Mouse (Mus musculus) liver, postnatal 0 days (tissue): ENCODE results near the gene Atp8b5. TPM values are rescaled to one million over a fixed set of nuclear protein-coding genes. Genes with fewer than 3 reads are reported as not detected.

Experiments used
- ATAC-seq: fragments of 200-750 bp; cut with Nextera tagmentation; 2 replicates; pipeline ENCODE4 v1.8.0; 2017; ENCODE audit warnings: mild to moderate bottlenecking, moderate library complexity
- DNase-seq: peaks from one replicate; pipeline ENCODE4 v3.0.0-alpha.2; 2016
- H3K27ac ChIP-seq: fragments of 300-500 bp; sonication (generic); 2 replicates; pipeline ENCODE4 v1.5.1; 2014; ENCODE audit warnings: antibody characterized with exemption, moderate library complexity, mild to moderate bottlenecking, low read depth
- H3K27me3 ChIP-seq: fragments of 300-500 bp; sonication (generic); 2 replicates; pipeline ENCODE4 v1.6.1; 2014; ENCODE audit warnings: low read length, control low read depth, mixed read lengths; ENCODE audit not compliant: insufficient read depth
- H3K36me3 ChIP-seq: fragments of 300-500 bp; sonication (generic); replicated peaks from 2 replicates; pipeline ENCODE4 v1.6.1; 2014; ENCODE audit warnings: mild to moderate bottlenecking, control low read depth, low read length, moderate library complexity, mixed read lengths; ENCODE audit not compliant: insufficient read depth
- H3K4me1 ChIP-seq: fragments of 300-500 bp; sonication (generic); 2 replicates; pipeline ENCODE4 v1.6.1; 2014; ENCODE audit warnings: antibody characterized with exemption, mild to moderate bottlenecking, control low read depth; ENCODE audit not compliant: insufficient read depth
- H3K4me2 ChIP-seq: fragments of 300-500 bp; sonication (generic); 2 replicates; pipeline ENCODE4 v1.6.1; 2014; ENCODE audit warnings: low read depth, mild to moderate bottlenecking, low read length, moderate library complexity, mixed read lengths
- H3K4me3 ChIP-seq: fragments of 300-500 bp; sonication (generic); 2 replicates; pipeline ENCODE4 v1.5.1; 2014; ENCODE audit warnings: low read depth, low read length
- H3K9ac ChIP-seq: fragments of 300-500 bp; sonication (generic); replicated peaks from 2 replicates; pipeline ENCODE4 v1.6.1; 2014; ENCODE audit warnings: mild to moderate bottlenecking, moderate library complexity
- H3K9me3 ChIP-seq: fragments of 300-500 bp; sonication (generic); 2 replicates; pipeline ENCODE4 v1.6.1; 2016; ENCODE audit warnings: mild to moderate bottlenecking, control low read depth, low read length, mixed read lengths
- CTCF ChIP-seq: sonication (generic); IDR thresholded peaks from 2 replicates; pipeline ENCODE4 v1.5.1; 2016; ENCODE audit warnings: antibody characterized with exemption, low read depth
- EP300 ChIP-seq: IDR thresholded peaks from 2 replicates; pipeline ENCODE4 v1.6.1; 2016; ENCODE audit warnings: antibody characterized with exemption, low read depth, mild to moderate bottlenecking
- WGBS: fragments of 180-500 bp; shearing (Covaris S2); extraction: QIAGEN DNeasy Blood & Tissue Kit; methylation state at CpG from one replicate; pipeline ENCODE4 v1.1.7; 2014; ENCODE audit not compliant: insufficient replicate concordance; 5-methylcytosine and 5-hydroxymethylcytosine counted together
- polyA plus RNA-seq: library from polyadenylated mRNA; unstranded; fragments of >200 nt; fragmentation: Nextera tagmentation; extraction: Ambion mirVana; gene quantifications from 2 replicates; pipeline ENCODE4 v1.2.1, GENCODE M21; 2015

Atp8b5 gene
- polyA plus RNA-seq, 1 experiment from 2014 or later = 0.13 TPM

- DNase-seq = no peak
- TF ChIP-seq EP300 = no peak
- no peak for TF ChIP-seq CTCF
- Histone ChIP-seq H3K9ac (no peak overlapping the region), H3K4me3 (no peak overlapping the region), H3K9me3 (no peaks in the 10 kb centered on the region), H3K27me3 (no peaks in the 10 kb centered on the region), H3K27ac (no peak overlapping the region), H3K4me2 (no peak overlapping the region), H3K36me3 (no peaks in the 10 kb centered on the region), H3K4me1 (no peaks in the 10 kb centered on the region)
- ATAC-seq = no peak
- WGBS = 67% methylated on average over 4 of the region's 4 CpGs
These were observed 8.4 kb upstream of the Atp8b5 start for GRCm38 (mm10) chr4:43258556-43258955.

- ATAC-seq (no peak), DNase-seq (no peak)
- no peaks in the 10 kb centered on the region for H3K36me3 ChIP-seq
- H3K27ac ChIP-seq = no peak overlapping the region
- WGBS = 62% methylated on average over 3 of the region's 3 CpGs
- no peaks in the 10 kb centered on the region for H3K9me3 ChIP-seq
- H3K4me3 ChIP-seq = no peak overlapping the region
- H3K4me1 ChIP-seq = no peaks in the 10 kb centered on the region
- no peak overlapping the region for H3K4me2 ChIP-seq
- TF ChIP-seq EP300 (no peak), CTCF (no peak)
- H3K9ac ChIP-seq = no peak overlapping the region
- no peaks in the 10 kb centered on the region for H3K27me3 ChIP-seq
These were observed 7.5 kb upstream of the Atp8b5 start for GRCm38 (mm10) chr4:43259435-43259834.

- no peak for DNase-seq
- no peak for TF ChIP-seq EP300
- no peak overlapping the region for H3K4me2 ChIP-seq
- no peaks in the 10 kb centered on the region for H3K36me3 ChIP-seq
- H3K4me3 ChIP-seq = no peak overlapping the region
- 63% methylated on average over 5 of the region's 5 CpGs for WGBS
- H3K9me3 ChIP-seq = no peaks in the 10 kb centered on the region
- no peak for ATAC-seq
- H3K9ac ChIP-seq = no peak overlapping the region
- no peak overlapping the region for H3K27ac ChIP-seq
- no peaks in the 10 kb centered on the region for H3K27me3 ChIP-seq
- no peaks in the 10 kb centered on the region for H3K4me1 ChIP-seq
These were observed 6.9 kb upstream of the Atp8b5 start for GRCm38 (mm10) chr4:43260096-43260495.

GRCm38 (mm10) chr4:43262821-43263220 is 4.1 kb upstream of the Atp8b5 start:
- WGBS = 63% methylated on average over 6 of the region's 6 CpGs
- TF ChIP-seq CTCF (no peak), EP300 (no peak)
- H3K9me3 ChIP-seq = no peaks in the 10 kb centered on the region

GRCm38 (mm10) chr4:43266146-43266545 is 813 bp upstream of the Atp8b5 start:
- no peak overlapping the region for H3K9ac ChIP-seq
- TF ChIP-seq EP300 = no peak
- TF ChIP-seq CTCF = no peak
- 0 out of 2 replicates have a peak, but pooled peaks cover 7% of the 10 kb centered on the region for H3K4me1 ChIP-seq
- no peaks in the 10 kb centered on the region for H3K9me3 ChIP-seq
- H3K4me2 ChIP-seq = no peak overlapping the region
- no peaks in the 10 kb centered on the region for H3K36me3 ChIP-seq
- H3K27ac ChIP-seq = no peak overlapping the region
- no peak for DNase-seq
- H3K4me3 ChIP-seq = no peak overlapping the region
- no peaks in the 10 kb centered on the region for H3K27me3 ChIP-seq
- ATAC-seq = no peak
- 32% methylated on average over 2 of the region's 2 CpGs for WGBS

More at GRCm38 (mm10) chr4:43262821-43263220, 4.1 kb upstream of the Atp8b5 start:
- Histone ChIP-seq H3K36me3 (no peaks in the 10 kb centered on the region), H3K27me3 (no peaks in the 10 kb centered on the region), H3K27ac (no peak overlapping the region), H3K9ac (no peak overlapping the region), H3K4me2 (no peak overlapping the region), H3K4me1 (0 out of 2 replicates have a peak, but pooled peaks cover 7% of the 10 kb centered on the region), H3K4me3 (no peak overlapping the region)
- DNase-seq = no peak
- peak; percentile 19; the same call in 1 of the 2 replicates for ATAC-seq

- H3K9me3 ChIP-seq = no peaks in the 10 kb centered on the region
- DNase-seq (no peak), ATAC-seq (no peak)
- H3K9ac ChIP-seq = no peak overlapping the region
- no peak overlapping the region for H3K4me3 ChIP-seq
- H3K4me2 ChIP-seq = peak overlapping the region; percentile 68
- no peaks in the 10 kb centered on the region for H3K36me3 ChIP-seq
- WGBS = 23% methylated on average over 2 of the region's 2 CpGs
- TF ChIP-seq CTCF (no peak), EP300 (no peak)
- no peak overlapping the region for H3K27ac ChIP-seq
- H3K27me3 ChIP-seq = no peaks in the 10 kb centered on the region
- H3K4me1 ChIP-seq = 0 out of 2 replicates have a peak, but pooled peaks cover 7% of the 10 kb centered on the region
These were observed 332 bp downstream of the Atp8b5 start for GRCm38 (mm10) chr4:43267323-43267658.

- Histone ChIP-seq H3K9ac (no peak overlapping the region), H3K9me3 (no peaks in the 10 kb centered on the region), H3K4me2 (no peak overlapping the region), H3K4me3 (no peak overlapping the region), H3K27me3 (no peaks in the 10 kb centered on the region), H3K36me3 (no peaks in the 10 kb centered on the region), H3K27ac (no peak overlapping the region), H3K4me1 (no peaks in the 10 kb centered on the region)
- DNase-seq = no peak
- no peak for ATAC-seq
- TF ChIP-seq CTCF (no peak), EP300 (no peak)
- WGBS = 89% methylated on average over 5 of the region's 5 CpGs
These were observed 18.5 kb downstream of the Atp8b5 start for GRCm38 (mm10) chr4:43285476-43285875.
